Mouse (Mus musculus) myocyte (in vitro differentiated cells): ENCODE measurements around the gene Ncan. TPM values are rescaled to one million over a fixed set of nuclear protein-coding genes. Genes with fewer than 3 reads are reported as not detected.

ENCODE experiments used
- H3K27me3 ChIP-seq: one replicate; pipeline ENCODE4 v1.6.1; 2011; ENCODE audit not compliant: control insufficient read depth, insufficient read depth, insufficient read length
- H3K36me3 ChIP-seq: one replicate; pipeline ENCODE4 v1.6.1; 2011; ENCODE audit not compliant: control insufficient read depth, insufficient read depth
- H3K4me2 ChIP-seq: one replicate; pipeline ENCODE4 v1.6.1; 2011; ENCODE audit warnings: low read depth, control low read depth
- H3K4me3 ChIP-seq: one replicate; pipeline ENCODE4 v1.5.1; 2011; ENCODE audit warnings: mild to moderate bottlenecking, control low read depth, moderate library complexity
- H3K79me2 ChIP-seq: one replicate; pipeline ENCODE4 v1.6.1; 2011; ENCODE audit not compliant: control insufficient read depth, insufficient read depth
- H3ac ChIP-seq: one replicate; pipeline ENCODE4 v1.6.1; 2011; ENCODE audit not compliant: control insufficient read depth, insufficient read length
- CEBPB ChIP-seq: IDR thresholded peaks from 2 replicates; pipeline ENCODE4 v1.6.1; 2011; ENCODE audit warnings: mild to moderate bottlenecking, moderate library complexity; ENCODE audit not compliant: poor library complexity, insufficient read depth, severe bottlenecking
- E2F4 ChIP-seq: IDR thresholded peaks from one replicate; pipeline ENCODE4 v1.6.1; 2011; ENCODE audit warnings: mild to moderate bottlenecking, control low read depth, moderate library complexity; ENCODE audit not compliant: insufficient read depth
- MAX ChIP-seq: IDR thresholded peaks from one replicate; pipeline ENCODE4 v1.6.1; 2011; ENCODE audit warnings: low read depth, mild to moderate bottlenecking, control low read depth
- MYOD1 ChIP-seq, 3 experiments: IDR thresholded peaks; one replicate each; pipeline ENCODE4 v1.6.1; 2011; ENCODE audit warnings: control low read depth in 2 of 3, low read depth in 2 of 3, mild to moderate bottlenecking in 2 of 3, moderate library complexity in 1 of 3; ENCODE audit not compliant: insufficient read length in 2 of 3, control insufficient read depth in 1 of 3
- MYOG ChIP-seq, 3 experiments: IDR thresholded peaks; one replicate each; pipeline ENCODE4 v1.6.1; 2011; ENCODE audit warnings: control low read depth in 2 of 3, low read depth in 2 of 3, mild to moderate bottlenecking in 2 of 3; ENCODE audit not compliant: insufficient read length in 2 of 3, control insufficient read depth in 1 of 3, insufficient read depth in 1 of 3
- POLR2A ChIP-seq: IDR thresholded peaks from one replicate; pipeline ENCODE4 v1.6.1; 2011; ENCODE audit warnings: low read depth, mild to moderate bottlenecking, control low read depth, moderate library complexity; ENCODE audit not compliant: insufficient read length
- POLR2AphosphoS2 ChIP-seq: IDR thresholded peaks from one replicate; pipeline ENCODE4 v1.6.1; 2011; ENCODE audit warnings: low read depth, control low read depth; ENCODE audit not compliant: insufficient read length
- REST ChIP-seq: IDR thresholded peaks from one replicate; pipeline ENCODE4 v1.6.1; 2011; ENCODE audit warnings: mild to moderate bottlenecking, control low read depth, moderate library complexity; ENCODE audit not compliant: insufficient read depth, insufficient read length
- SRF ChIP-seq: IDR thresholded peaks from one replicate; pipeline ENCODE4 v1.6.1; 2011; ENCODE audit warnings: low read depth; ENCODE audit not compliant: control insufficient read depth, insufficient read length
- TCF12 ChIP-seq: IDR thresholded peaks from one replicate; pipeline ENCODE4 v1.6.1; 2011; ENCODE audit warnings: mild to moderate bottlenecking, control low read depth; ENCODE audit not compliant: poor library complexity, insufficient read depth, severe bottlenecking
- TCF3 ChIP-seq: IDR thresholded peaks from one replicate; pipeline ENCODE4 v1.6.1; 2011; ENCODE audit warnings: low read depth, control low read depth; ENCODE audit not compliant: insufficient read length
- USF1 ChIP-seq: IDR thresholded peaks from one replicate; pipeline ENCODE4 v1.6.1; 2011; ENCODE audit warnings: low read depth, mild to moderate bottlenecking, control low read depth, moderate library complexity
- polyA plus RNA-seq: library from polyadenylated mRNA; unstranded; fragments of >200 nt; fragmentation: generic; extraction: Trizol; gene quantifications from one replicate; pipeline ENCODE4 v1.2.1, GENCODE M21; 2012; ENCODE audit warnings: missing spikeins

Gene Ncan
- polyA plus RNA-seq, 1 experiment = not detected

DNA sequence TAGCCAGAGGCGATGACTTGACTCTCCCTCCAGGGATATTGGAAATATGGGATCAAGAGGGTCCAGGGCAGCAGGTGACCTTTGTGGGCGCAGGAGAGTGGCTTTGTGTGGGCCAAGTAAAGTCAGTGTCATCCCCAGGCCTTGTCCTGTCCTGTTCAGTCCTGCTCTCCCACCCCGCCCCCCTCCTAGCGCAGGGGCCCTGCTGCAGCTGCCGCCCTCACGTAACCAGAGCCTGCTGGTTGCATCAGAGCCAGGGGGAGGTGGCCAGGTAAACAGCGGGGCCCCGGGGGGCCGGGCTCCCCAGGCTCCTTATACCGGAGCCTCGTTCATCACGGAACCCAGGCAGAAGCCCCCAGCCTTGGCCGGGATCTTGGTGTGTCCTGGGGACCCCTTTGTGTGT lies 29.5 kb upstream of the Ncan start:
- TF ChIP-seq REST (no peak), CEBPB (peak; percentile 39; the same call in 1 of the 2 replicates), SRF (no peak), MYOD1 (IDR thresholded peaks at IDR 0.05; ENCODE audit: control insufficient read depth in 1 of 3, insufficient read length in 2 of 3, low read depth in 2 of 3) (peak in 1 of 3 experiments; percentile 75), TCF3 (no peak), POLR2AphosphoS2 (peak; percentile 32), E2F4 (no peak), TCF12 (no peak), MAX (no peak), MYOG (IDR thresholded peaks at IDR 0.05; ENCODE audit: control insufficient read depth in 1 of 3, insufficient read depth in 1 of 3, insufficient read length in 2 of 3, low read depth in 2 of 3) (peak in 2 of 3 experiments; percentile 82 to 92)
- Histone ChIP-seq H3K27me3 (peaks cover 6% of the 10 kb centered on the region), H3K4me2 (peak overlapping the region; percentile 18), H3K4me3 (no peak overlapping the region), H3K79me2 (no peaks in the 10 kb centered on the region), H3K36me3 (no peaks in the 10 kb centered on the region), H3ac (no peak overlapping the region)

DNA sequence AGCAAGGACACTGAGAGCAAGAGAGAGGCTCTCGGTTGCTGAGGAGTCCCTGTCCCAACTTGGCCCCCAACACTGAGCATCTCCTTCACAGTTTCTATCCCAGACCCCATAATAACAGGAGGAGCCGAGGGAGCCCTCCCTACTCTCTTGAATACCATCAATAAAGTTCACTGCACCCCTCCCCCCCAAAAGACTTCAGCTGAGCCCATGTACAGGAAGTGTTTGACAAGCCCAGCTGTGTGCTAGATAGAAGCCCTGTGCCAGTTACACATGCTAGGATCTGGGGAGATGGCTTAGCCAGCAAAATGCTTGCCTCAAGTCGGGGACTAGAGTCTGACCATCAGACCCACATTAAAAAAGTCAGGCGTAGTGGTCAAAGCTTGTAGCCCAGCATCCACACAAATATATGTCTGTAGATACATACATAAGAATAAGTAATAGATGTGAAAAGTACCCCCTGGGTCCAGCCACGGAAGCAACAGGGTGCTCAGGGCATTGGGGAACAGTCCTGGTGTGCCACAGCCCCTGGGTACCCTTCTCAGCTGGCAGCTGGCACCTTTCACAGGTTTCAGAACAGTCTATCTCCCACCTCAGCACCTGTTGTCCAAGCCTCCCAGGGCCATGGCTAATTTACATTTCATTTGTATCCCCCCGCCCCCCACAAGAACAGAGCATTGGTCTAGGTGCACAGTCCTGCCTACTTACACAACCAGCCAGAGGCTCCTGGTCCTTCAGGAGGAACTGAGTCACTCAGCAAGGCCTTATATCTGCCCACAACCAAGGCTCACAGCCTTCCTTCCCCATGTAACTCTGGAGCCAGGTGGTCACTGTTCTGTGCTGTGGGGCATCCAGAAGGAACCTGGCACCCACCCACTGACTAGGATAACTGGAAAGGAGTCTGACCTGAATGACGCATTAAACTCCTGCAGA lies 27.3 kb upstream of the Ncan start:
- Histone ChIP-seq H3K4me2 (no peak overlapping the region), H3K79me2 (no peaks in the 10 kb centered on the region), H3K36me3 (peaks cover 7% of the 10 kb centered on the region), H3K4me3 (no peak overlapping the region), H3K27me3 (no peaks in the 10 kb centered on the region), H3ac (no peak overlapping the region)
- TF ChIP-seq MYOG (IDR thresholded peaks at IDR 0.05; ENCODE audit: control insufficient read depth in 1 of 3, insufficient read depth in 1 of 3, insufficient read length in 2 of 3, low read depth in 2 of 3) (no peak), POLR2AphosphoS2 (no peak), CEBPB (no peak), POLR2A (no peak), SRF (no peak), REST (no peak), TCF12 (no peak)

DNA sequence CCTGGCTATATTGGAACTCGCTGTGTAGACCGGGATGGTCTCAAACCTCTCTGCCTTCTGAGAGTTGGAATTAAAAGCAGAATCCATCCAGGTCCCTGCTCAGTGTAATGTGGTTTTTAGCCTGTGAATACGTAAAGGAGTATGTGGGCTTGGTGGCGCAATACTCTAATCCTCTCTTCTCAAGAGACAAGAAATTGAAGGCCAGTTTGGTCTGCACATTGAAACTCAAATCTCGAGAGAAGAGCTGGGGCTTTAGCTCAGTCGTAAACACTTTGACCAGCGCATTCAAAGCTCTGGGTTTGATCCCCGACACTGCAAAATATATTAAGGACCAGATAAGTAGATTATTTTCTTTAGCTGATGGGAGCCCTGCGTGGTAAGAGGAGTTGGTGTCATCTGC lies 19.3 kb upstream of the Ncan start:
- Histone ChIP-seq H3K36me3 (peaks cover 6% of the 10 kb centered on the region), H3ac (no peak overlapping the region), H3K4me2 (peak overlapping the region; percentile 96), H3K79me2 (peaks cover 18% of the 10 kb centered on the region), H3K27me3 (no peaks in the 10 kb centered on the region), H3K4me3 (peak overlapping the region; percentile 70)
- no peak for TF ChIP-seq TCF12
- no peak for TF ChIP-seq TCF3
- TF ChIP-seq MAX = no peak
- TF ChIP-seq MYOD1 (IDR thresholded peaks at IDR 0.05; ENCODE audit: control insufficient read depth in 1 of 3, insufficient read length in 2 of 3, low read depth in 2 of 3) = no peak
- TF ChIP-seq SRF = no peak

DNA sequence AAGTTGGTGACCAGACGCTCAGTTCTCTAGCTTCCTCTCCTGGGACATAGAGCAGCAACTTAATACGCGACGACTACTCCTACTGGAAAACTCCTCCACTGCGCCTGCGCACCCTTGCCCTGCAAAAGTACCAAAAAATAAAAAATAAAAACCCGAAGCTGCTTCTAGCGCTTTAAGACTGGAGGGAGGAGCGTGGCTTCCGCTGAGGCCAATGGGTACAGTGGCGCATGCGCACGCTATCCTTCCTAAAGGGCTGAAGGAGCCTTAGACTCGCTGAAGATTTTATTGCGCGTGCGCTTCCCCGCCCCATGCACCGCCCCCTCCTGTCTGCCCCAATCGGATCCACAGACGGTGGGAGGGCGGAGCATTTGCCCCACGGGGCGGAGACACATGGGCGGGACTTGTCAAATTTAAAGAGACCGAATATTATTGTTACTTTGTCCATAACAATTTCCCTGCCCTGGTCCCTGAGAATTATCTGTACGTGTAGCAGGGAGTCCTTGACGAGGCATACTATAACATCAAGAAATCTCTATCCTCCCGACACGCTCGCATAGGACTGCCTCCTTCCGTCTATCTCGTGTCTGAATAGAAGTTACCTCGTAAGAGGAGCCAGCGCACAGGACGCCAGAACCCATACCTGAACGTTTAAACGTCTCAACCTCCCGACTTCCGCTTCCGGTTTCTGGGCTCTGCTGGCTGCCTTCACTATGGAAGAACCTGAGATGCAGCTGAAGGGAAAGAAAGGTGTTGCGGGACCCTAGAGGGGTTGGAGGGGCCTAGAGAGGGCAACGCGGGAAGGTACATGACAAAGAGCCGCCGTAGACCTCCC lies 18.6 kb upstream of the Ncan start, which contains the start of the genes Rfxank, Borcs8 and Mef2b:
Gene Rfxank (minus strand): TSS at position 129 of the 832 bp plus-strand sequence.
Gene Borcs8 (plus strand): TSS at position 474 of the 832 bp plus-strand sequence.
Gene Mef2b (plus strand): TSS at position 686 of the 832 bp plus-strand sequence.
- H3K4me2 ChIP-seq = peak within 1 kb of the TSS; percentile 96
- H3K4me3 ChIP-seq = peak within 1 kb of the TSS; percentile 70
- TF ChIP-seq CEBPB (no peak), MYOD1 (IDR thresholded peaks at IDR 0.05; ENCODE audit: control insufficient read depth in 1 of 3, insufficient read length in 2 of 3, low read depth in 2 of 3) (no peak), POLR2A (peak; percentile 47), USF1 (peak; percentile 5), MYOG (IDR thresholded peaks at IDR 0.05; ENCODE audit: control insufficient read depth in 1 of 3, insufficient read depth in 1 of 3, insufficient read length in 2 of 3, low read depth in 2 of 3) (no peak), MAX (no peak)
- peaks cover 18% of the 10 kb centered on the region for H3K79me2 ChIP-seq
- no peaks in the 10 kb centered on the region for H3K27me3 ChIP-seq
- H3ac ChIP-seq = no peak within 1 kb of the TSS
- H3K36me3 ChIP-seq = no peaks in the 10 kb centered on the region

DNA sequence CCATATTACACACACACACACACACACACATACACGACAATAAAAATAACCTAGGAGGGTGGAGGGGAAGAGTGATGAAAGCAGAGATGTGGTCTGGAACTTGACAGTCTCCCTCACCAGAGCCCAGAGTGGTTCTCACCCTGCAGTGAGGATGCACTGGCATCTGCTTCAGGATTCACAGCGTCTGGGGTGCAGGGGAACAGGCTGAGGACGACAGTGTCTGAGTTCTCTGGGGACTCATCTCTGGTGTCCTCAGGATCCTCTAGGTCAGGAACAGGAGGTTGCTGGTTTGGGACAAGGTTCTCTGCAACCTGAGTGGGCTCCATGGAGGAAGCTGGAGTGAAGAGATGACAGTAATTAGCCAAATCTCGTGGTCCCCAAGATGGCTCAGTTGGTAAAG lies 17.2 kb upstream of the Ncan start:
- no peaks in the 10 kb centered on the region for H3K36me3 ChIP-seq
- peak overlapping the region; percentile 85 for H3K4me2 ChIP-seq
- H3K4me3 ChIP-seq = peak overlapping the region; percentile 70
- no peaks in the 10 kb centered on the region for H3K27me3 ChIP-seq
- H3K79me2 ChIP-seq = peaks cover 18% of the 10 kb centered on the region
- TF ChIP-seq POLR2A = no peak
- TF ChIP-seq SRF = no peak
- TF ChIP-seq POLR2AphosphoS2 = no peak
- TF ChIP-seq USF1 = no peak
- no peak for TF ChIP-seq TCF12
- no peak for TF ChIP-seq TCF3
- TF ChIP-seq MYOG (IDR thresholded peaks at IDR 0.05; ENCODE audit: control insufficient read depth in 1 of 3, insufficient read depth in 1 of 3, insufficient read length in 2 of 3, low read depth in 2 of 3) = no peak
- no peak for TF ChIP-seq REST
- H3ac ChIP-seq = no peak overlapping the region
